Mouse (Mus musculus) spleen, adult 2 months (tissue): ENCODE results near the gene Rin3. TPM values are rescaled to one million over a fixed set of nuclear protein-coding genes. Genes with fewer than 3 reads are reported as not detected.
"Not testable (repeated sequence)": the region's sequence is repeated elsewhere in the genome, so short reads cannot be mapped to it uniquely, and the experiment has no call there.

Experiments used
- DNase-seq, 2 experiments: peaks; one replicate each; pipeline versions ENCODE4 v3.0.0 to v3.0.0-alpha.2; 2012 to 2021; ENCODE audit warnings: low spot score in 2 of 2, low read depth in 1 of 2
- H3K27ac ChIP-seq: fragments of 200-500 bp; 2 replicates; pipeline ENCODE4 v1.5.1; 2012; ENCODE audit warnings: low read length, inconsistent platforms; ENCODE audit not compliant: insufficient read depth
- H3K27me3 ChIP-seq: fragments of 200-500 bp; 2 replicates; pipeline ENCODE4 v1.6.1; 2012; ENCODE audit warnings: mild to moderate bottlenecking, moderate library complexity, low read length, inconsistent platforms; ENCODE audit not compliant: control insufficient read depth, insufficient read depth
- H3K36me3 ChIP-seq: fragments of 200-500 bp; 2 replicates; pipeline ENCODE4 v1.6.1; 2012; ENCODE audit warnings: mild to moderate bottlenecking, low read length, inconsistent platforms; ENCODE audit not compliant: control insufficient read depth, insufficient read depth
- H3K4me1 ChIP-seq: fragments of 200-500 bp; 2 replicates; pipeline ENCODE4 v1.6.1; 2011; ENCODE audit warnings: inconsistent platforms; ENCODE audit not compliant: control insufficient read depth, insufficient read depth, insufficient read length
- H3K4me3 ChIP-seq: fragments of 200-500 bp; 2 replicates; pipeline ENCODE4 v1.5.1; 2011; ENCODE audit warnings: mild to moderate bottlenecking, inconsistent platforms; ENCODE audit not compliant: insufficient read depth, insufficient read length; ENCODE audit errors: extremely low read depth
- CTCF ChIP-seq: fragments of 200-500 bp; IDR thresholded peaks from 2 replicates; pipeline ENCODE4 v1.5.1; 2011; ENCODE audit warnings: mild to moderate bottlenecking, inconsistent platforms; ENCODE audit not compliant: insufficient read depth, insufficient read length, insufficient replicate concordance; ENCODE audit errors: extremely low read depth
- POLR2A ChIP-seq: fragments of 200-500 bp; IDR thresholded peaks from 2 replicates; pipeline ENCODE4 v1.6.1; 2011; ENCODE audit warnings: low read depth, low read length, inconsistent platforms
- WGBS: fragments of 180-500 bp; shearing (Covaris S2); methylation state at CpG from one replicate; pipeline ENCODE4 v1.1.7; 2018; 5-methylcytosine and 5-hydroxymethylcytosine counted together
- polyA plus RNA-seq: library from polyadenylated mRNA; depleted of rRNA; stranded (reverse); fragments of >200 nt; gene quantifications from 2 replicates; pipeline ENCODE4 v1.2.3, GENCODE M21; 2012

Gene Rin3
- polyA plus RNA-seq, 1 experiment, result 63.4 TPM

DNA sequence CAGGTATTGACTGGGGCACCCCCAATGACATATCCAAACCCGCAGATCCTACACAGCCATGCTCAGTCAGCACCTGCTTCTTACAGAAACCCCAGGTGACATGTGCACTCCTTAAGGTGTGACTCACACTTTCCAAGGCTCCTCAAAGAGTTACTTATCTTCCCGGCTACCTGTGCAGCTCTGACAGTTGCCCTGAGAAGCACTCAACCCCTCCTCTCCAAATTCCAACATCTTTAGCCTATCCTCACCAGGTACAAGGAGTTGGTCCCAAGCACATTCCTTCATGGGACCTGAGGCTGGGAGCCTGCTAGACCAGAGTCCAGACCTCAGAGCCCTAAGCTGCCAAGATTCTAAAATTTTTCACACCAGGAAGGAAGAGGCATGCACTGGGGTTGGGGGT lies 20.0 kb upstream of the Rin3 start:
- Histone ChIP-seq H3K4me1 (no peaks in the 10 kb centered on the region), H3K4me3 (no peak overlapping the region), H3K27me3 (no peaks in the 10 kb centered on the region), H3K27ac (no peak overlapping the region), H3K36me3 (no peaks in the 10 kb centered on the region)
- no peak for DNase-seq
- no peak for TF ChIP-seq POLR2A
- TF ChIP-seq CTCF, result no peak
- 87% methylated on average over 2 of the region's 2 CpGs for WGBS

DNA sequence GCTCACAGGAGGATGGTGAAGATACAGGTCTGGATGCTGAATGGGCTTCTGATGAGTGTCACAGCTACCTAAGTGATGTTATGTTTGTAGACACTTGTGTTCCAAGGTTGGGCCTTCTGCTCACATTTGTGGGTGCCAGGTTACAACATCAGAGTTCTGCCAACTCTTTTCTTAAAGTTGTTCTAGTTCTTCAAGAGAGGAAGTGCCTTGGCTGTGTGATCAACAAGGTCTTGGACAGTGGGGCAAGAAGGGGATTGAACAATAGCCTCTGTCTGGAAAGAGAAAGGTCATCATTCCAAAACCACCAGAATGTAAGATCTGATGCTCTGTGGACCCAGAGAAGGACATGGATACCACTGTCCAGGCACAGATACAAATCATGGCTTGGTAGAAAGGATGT lies 19.6 kb upstream of the Rin3 start:
- no peak overlapping the region for H3K4me3 ChIP-seq
- H3K27ac ChIP-seq, result no peak overlapping the region
- no peak for DNase-seq
- H3K27me3 ChIP-seq, result no peaks in the 10 kb centered on the region
- TF ChIP-seq POLR2A (no peak), CTCF (no peak)
- no peaks in the 10 kb centered on the region for H3K4me1 ChIP-seq
- no peaks in the 10 kb centered on the region for H3K36me3 ChIP-seq

DNA sequence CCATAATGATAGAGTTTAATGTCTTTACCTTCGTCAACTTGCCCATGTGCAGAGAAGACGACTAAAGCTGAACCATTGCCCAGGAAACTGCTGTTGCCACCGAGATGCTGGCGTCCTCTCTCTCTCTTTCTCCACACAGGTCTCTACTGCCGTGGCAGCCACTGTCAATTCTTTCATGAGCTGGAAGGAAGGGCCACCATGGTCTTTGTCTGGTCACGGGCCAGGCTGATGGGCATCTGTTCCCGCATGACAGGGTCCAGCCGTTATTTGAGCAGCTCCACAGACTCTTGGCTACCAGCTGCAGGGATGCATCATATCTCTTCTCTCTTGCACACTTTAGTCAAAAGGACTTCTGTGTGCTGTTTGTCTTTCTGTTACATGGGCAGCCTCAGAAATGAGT lies 16.4 kb upstream of the Rin3 start:
- H3K4me1 ChIP-seq, result no peaks in the 10 kb centered on the region
- H3K4me3 ChIP-seq, result no peak overlapping the region
- no peaks in the 10 kb centered on the region for H3K27me3 ChIP-seq
- H3K27ac ChIP-seq, result no peak overlapping the region
- no peak for DNase-seq
- no peaks in the 10 kb centered on the region for H3K36me3 ChIP-seq
- 89% methylated on average over 8 of the region's 8 CpGs for WGBS
- TF ChIP-seq POLR2A (no peak), CTCF (no peak)

DNA sequence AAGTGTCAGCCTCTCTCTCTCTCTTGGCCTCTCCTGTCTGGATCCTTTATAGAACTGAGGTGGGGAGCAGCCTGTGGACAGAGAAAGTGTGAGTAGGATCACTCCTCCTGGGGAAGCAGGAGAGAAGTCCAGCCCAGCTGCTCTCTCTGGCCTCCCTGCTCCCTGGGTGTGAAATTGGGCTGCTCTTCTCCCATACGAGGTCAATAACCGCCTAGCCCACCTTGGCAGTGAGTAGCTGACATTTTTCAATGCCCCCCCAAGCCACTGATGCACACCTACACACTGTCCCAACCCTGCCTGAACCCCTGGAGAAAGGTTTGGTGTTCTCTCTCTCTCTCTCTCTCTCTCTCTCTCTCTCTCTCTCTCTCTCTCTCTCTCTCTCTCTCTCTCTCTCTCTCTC lies 13.7 kb upstream of the Rin3 start:
- no peaks in the 10 kb centered on the region for H3K27me3 ChIP-seq
- no peak for DNase-seq
- WGBS, result 83% methylated on average over 2 of the region's 2 CpGs
- H3K4me3 ChIP-seq, result no peak overlapping the region
- no peak for TF ChIP-seq POLR2A
- no peak for TF ChIP-seq CTCF
- no peaks in the 10 kb centered on the region for H3K36me3 ChIP-seq
- no peaks in the 10 kb centered on the region for H3K4me1 ChIP-seq
- no peak overlapping the region for H3K27ac ChIP-seq

DNA sequence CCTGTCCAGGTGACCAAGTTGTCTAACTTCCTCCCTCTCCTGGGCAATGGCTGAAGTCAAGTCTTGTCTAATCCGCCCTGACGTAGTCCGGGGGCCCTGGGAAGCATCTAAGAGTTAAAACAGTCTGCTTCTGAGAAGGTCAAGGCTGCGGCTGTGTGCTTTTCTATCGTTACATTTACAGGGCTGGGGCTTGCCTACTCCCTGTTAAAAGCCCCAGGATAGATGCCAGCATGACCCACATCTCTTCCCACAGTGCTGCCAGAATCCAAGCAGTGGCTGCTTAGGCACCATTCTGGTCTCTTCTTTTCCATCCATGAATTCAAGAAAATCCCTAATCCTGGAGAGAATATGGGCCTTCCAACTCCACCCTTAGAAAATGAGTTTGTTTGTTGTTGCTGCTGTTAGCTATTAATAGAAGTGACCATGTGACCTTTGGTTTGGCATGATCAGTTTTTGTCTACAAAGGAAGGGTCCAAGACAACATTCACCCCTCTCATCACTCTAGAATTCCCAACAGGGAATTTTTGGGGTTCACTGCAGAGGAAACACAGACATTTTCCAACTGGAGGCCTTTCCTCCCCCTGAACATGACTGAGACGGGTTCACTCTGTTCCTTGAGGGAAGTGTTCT lies 12.0 kb upstream of the Rin3 start:
- no peaks in the 10 kb centered on the region for H3K4me1 ChIP-seq
- no peak overlapping the region for H3K27ac ChIP-seq
- DNase-seq, result no peak
- no peak for TF ChIP-seq POLR2A
- TF ChIP-seq CTCF, result no peak
- WGBS, result 68% methylated on average over 6 of the region's 6 CpGs
- no peaks in the 10 kb centered on the region for H3K27me3 ChIP-seq
- H3K4me3 ChIP-seq, result no peak overlapping the region
- no peaks in the 10 kb centered on the region for H3K36me3 ChIP-seq

DNA sequence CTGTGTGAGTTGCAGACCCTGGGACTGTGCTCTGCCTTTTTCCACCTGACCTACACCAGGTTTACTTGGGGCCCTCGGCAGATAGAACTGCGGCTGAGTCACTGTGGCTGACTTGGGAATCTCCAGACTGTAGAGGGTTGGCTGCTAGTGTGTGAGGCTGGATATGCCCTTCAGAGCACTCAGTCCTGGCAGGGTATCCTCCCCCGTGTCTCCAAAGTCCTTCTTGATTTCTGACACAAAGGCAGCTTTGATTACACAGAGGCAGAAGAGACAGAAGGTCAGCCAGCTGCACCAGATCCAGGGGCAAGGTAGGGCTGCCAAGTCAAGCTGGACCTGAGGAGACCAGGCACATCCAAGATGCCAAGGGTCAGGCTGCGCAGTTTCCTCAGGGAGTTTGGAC lies 11.4 kb upstream of the Rin3 start:
- Histone ChIP-seq H3K4me1 (no peaks in the 10 kb centered on the region), H3K36me3 (no peaks in the 10 kb centered on the region), H3K27me3 (no peaks in the 10 kb centered on the region), H3K27ac (no peak overlapping the region), H3K4me3 (no peak overlapping the region)
- TF ChIP-seq CTCF (no peak), POLR2A (no peak)
- DNase-seq, result no peak
- WGBS, result 84% methylated on average over 4 of the region's 4 CpGs

DNA sequence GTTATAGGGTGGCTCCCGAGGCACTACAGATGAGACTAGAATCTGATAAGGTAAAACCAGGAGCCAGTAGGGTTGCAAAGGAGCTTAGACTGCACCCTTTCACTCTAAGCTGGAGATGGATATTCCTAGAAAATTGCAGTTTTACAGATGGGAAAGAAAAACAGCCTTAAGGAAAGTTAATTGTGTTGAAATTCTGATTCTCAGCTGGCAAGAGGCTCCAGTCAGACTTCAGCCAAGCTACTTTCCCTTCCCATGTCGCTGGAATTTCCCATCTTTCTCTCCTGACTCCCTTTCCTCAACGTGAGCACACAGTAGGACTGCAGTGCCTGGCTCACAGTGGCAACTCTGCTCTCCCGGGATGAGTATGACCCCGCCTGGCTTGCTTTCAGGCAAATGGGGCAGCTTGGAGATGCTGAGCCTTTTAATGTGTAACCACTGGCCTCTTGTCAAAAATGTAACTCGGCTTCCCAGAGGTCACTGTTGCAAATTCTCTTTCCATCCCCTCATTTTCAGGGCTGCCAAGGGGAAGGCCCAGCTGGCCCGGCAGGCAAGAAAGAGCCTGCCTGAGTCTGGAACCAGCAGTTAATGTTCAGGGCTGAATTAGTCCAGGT lies 6.9 kb upstream of the Rin3 start:
- no peak for DNase-seq
- WGBS, result 81% methylated on average over 7 of the region's 7 CpGs
- H3K4me1 ChIP-seq, result no peaks in the 10 kb centered on the region
- no peaks in the 10 kb centered on the region for H3K27me3 ChIP-seq
- no peak overlapping the region for H3K27ac ChIP-seq
- TF ChIP-seq POLR2A (no peak), CTCF (no peak)
- no peak overlapping the region for H3K4me3 ChIP-seq
- H3K36me3 ChIP-seq, result no peaks in the 10 kb centered on the region

DNA sequence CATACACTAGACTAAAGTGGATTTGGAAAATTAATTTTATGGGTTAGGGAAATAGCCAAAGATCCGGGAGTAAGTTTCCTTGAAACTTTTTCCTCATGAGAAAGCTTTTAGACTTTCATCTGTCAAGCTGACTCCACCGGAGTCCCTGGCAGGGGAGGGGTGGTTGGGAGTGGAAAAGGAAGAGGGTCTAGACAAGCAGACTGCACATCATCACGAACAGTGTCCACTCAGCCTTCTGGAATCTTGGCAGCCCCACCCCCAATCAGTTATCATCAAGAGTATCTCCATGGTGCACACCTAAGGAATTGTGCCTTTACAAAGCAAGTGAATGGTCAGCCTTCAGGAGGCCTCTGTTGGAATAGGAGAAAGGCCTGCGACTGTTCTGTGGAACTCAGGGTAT lies 2.6 kb upstream of the Rin3 start:
- H3K4me1 ChIP-seq, result peaks cover 10% of the 10 kb centered on the region; the same call in 1 of the 2 replicates
- not testable (repeated sequence) for DNase-seq, H3K27me3 ChIP-seq, H3K4me3 ChIP-seq, H3K27ac ChIP-seq, H3K36me3 ChIP-seq
- 97% methylated on average over 4 of the region's 4 CpGs for WGBS
